Mouse (Mus musculus): ENCODE results near the gene Wdr53.
"Not testable (repeated sequence)": the region's sequence is repeated elsewhere in the genome, so short reads cannot be mapped to it uniquely, and the experiment has no call there.

The Wdr53 gene

DNA sequence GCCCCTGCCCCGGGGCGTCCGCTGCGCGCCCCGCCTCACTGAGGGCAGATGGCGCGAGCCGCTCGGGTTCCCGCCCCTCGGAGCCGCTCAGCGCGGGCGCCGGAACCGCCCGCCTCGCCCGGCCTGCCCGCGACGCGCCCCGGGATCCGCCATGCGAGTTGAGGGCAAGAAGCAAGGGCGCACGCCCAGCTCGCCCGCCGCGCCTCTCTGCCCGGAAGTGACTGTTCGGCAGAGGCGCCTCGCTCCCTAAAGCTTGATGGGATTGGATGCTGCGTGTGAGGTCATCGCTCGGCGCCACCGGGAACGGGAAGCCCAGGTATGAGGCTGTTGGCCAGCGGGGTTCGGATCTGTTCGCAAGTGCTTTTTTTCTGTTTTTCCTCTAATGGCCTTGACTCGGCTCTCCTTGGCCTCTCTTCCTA is at the start of gene Wdr53, which contains the start of gene Fbxo45:
Gene Wdr53, plus strand, starts transcription at position 276 of the 419 bp plus-strand sequence.
Gene Fbxo45, minus strand, starts transcription at position 207 of the 419 bp plus-strand sequence.
- peak; percentile 93 for DNase-seq (ENCODE audit: low spot score)

DNA sequence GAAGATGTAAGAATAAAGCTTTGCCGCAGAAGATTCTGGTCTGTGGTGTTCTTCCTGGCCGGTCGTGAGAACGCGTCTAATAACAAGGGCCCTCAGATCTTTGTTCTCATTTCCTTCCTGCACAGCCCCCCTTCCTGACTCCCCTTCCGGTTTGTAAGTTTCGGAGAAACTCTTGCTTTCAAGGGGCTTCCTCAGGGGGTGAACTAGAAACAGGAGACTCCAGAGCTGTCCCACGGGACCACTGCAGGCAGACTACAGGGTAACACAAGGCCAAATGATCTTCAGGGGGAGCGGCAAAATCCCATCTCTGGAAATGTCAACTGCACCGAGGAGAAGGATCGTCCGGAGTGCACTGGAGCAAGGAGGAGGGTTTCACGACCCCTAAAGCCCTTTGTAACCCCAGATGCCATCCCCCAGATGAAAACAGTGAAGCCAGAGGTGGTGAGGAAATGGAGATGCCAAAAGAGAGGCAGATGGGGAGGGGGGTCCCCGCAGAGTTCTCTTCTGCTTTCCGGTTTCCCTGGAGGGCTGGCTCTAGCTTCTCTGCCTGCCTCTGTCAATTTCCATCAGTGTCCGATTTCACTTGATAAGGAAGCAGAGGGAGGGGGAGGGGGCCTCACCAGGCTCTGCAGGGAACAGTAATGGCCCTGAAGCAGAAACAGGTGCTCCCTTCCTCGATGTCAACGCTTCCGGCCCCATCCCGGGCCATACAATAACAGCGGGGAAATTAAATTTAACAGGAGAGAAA is 46.6 kb upstream of the Wdr53 start:
- no peak for DNase-seq (ENCODE audit: low spot score)

DNA sequence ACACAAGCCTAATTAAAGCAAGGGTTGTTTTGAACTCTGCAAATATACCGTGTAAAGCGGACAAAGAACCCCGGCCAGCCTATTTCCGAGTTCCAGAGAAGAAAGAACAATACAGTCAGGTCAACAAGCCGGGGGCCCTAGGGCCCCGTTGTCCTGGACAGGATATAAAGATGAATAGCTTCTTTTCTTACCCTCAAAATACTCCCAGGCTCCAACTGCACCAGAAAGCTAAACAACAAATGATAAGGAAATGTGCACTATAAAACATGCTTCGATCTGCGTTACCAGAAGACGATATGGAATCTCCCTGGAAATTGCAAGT is 46.1 kb upstream of the Wdr53 start:
- no peak for DNase-seq (ENCODE audit: low spot score)

- no peak for DNase-seq (ENCODE audit: low spot score)
Measured at GRCm38 (mm10) chr16:32202681-32203080, 44.3 kb upstream of the Wdr53 start.

DNA sequence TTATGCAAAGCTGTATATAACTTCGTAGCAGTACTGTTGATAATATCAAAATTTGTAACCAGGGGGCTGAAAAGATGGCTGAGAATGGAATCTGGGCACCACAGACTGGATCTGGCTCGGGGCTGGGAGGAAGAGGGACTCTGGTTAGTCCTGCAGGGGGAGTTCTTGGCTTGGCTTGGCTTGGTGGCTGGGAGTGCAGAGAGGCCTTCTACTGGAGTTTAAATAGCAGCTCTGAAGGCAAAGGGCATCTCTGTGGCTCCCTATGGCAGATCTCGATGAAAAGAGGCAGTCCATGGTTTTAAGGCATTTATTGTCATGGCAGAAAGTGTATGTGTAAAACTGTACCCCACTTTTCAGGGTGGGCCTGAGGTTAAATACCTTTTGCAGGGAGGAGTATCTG is 42.1 kb upstream of the Wdr53 start:
- DNase-seq (ENCODE audit: low spot score) = no peak

GRCm38 (mm10) chr16:32214156-32214555 is 32.9 kb upstream of the Wdr53 start:
- DNase-seq (ENCODE audit: low spot score) = no peak

- DNase-seq (ENCODE audit: low spot score) = no peak
Measured at GRCm38 (mm10) chr16:32214804-32215576, 32.0 kb upstream of the Wdr53 start.

- DNase-seq (ENCODE audit: low spot score) = no peak
Measured at GRCm38 (mm10) chr16:32221803-32222202, 25.2 kb upstream of the Wdr53 start.

DNA sequence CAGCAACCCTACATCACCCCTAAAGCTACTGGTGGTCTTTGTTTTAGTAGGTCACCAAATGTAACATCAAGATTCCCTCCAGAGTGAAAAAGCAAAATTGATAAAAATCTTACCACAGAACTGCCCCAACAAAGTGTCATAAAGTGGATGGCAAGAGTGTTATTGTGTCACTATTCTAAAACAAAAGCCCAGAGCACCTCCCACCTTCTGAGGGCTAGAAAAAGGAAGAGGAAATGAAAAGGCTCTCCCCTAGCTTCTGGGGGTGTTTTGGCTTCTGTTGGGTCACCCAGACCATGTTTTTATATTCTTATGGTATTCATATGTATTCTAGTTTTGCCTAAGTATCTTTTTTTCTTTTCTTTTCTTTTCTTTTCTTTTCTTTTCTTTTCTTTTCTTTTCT is 24.6 kb upstream of the Wdr53 start:
- no peak for DNase-seq (ENCODE audit: low spot score)

GRCm38 (mm10) chr16:32232050-32232449 is 15.0 kb upstream of the Wdr53 start:
- not testable (repeated sequence) for DNase-seq (ENCODE audit: low spot score)

DNA sequence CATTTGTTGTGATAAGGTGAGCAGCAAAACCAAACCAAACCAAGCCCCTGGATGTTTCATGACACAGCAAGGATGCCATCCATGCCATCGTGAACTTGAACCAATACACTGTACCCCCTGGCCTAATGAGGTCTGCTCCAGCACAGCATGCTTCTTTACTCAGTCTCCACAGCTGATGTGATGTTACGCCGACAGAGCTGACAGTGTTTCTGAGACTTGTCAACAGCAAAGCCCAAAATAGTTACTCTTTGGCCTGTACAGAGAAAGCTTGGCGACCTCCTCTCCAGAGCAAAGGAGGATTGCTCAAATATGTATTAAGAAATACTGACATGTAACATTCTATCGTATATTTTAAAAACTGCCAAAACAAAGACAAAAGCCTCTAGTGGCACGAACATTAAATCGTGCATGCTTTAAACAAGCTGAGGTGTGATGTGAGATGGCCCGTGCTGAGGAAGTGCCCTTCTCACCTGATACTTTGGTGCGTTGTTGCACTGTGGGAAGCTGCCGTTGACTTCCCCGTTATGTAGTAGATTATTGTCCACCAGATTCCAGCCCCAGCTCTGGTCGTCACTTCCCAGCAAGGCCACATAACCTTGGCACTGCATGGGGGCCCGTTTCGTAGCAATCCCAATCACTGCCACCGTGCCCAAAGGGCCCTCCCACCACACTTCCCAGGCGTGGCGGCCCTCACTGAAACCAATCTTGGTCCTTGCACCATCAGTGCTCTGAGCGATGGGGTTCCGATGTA is 8.9 kb upstream of the Wdr53 start:
- no peak for DNase-seq (ENCODE audit: low spot score)

- no peak for DNase-seq (ENCODE audit: low spot score)
Measured at GRCm38 (mm10) chr16:32239428-32240312, 7.4 kb upstream of the Wdr53 start.

GRCm38 (mm10) chr16:32243901-32244300 is 3.1 kb upstream of the Wdr53 start:
- DNase-seq (ENCODE audit: low spot score) = no peak

DNA sequence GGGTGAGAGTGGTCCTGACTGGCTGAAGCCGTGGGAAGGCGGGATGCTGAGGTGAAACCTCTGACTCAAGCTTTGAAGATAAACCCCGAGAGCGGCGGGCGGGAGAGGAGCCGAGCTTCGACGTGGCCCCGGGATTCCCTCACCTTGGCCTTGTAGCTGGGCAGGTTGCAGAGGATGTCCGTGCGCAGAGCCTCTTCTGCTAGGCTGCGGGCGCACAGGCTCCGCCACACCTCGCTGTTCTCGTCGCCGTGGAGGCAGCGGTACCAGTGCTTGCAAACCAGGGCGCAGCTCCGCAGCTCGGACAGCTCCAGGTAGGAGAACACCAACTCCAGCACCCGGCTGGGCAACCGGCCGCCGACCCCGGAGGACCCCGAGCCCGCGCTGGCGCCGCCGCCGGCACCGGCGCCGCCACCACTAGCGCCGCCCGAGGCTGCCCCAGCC is 656 bp upstream of the Wdr53 start:
- DNase-seq (ENCODE audit: low spot score) = peak; percentile 19

GRCm38 (mm10) chr16:32264225-32264624 is 17.2 kb downstream of the Wdr53 start:
- DNase-seq (ENCODE audit: low spot score) = not testable (repeated sequence)

DNA sequence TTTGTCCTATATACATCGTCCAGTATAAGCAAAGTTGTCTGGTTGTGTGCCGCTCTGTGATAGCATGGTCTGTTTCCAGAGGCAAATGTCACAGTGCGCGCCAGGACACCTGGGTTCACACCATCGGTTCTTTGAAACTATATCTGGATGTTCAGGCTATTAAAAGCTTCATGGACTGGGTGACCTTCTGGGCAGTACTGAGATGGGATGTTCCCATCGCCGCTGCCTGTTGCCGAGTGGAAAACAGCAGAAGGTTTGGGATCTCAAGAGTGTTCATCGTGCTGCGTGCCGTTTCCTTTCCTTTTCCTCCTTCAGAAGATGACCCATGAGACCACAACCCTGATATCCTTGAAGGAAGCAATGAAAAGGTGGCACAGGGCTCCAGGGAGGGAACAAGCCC is 24.3 kb downstream of the Wdr53 start, which contains the start of gene Smco1:
Gene Smco1, plus strand, starts transcription at position 178 of the 400 bp plus-strand sequence.
- DNase-seq (ENCODE audit: low spot score) = no peak

DNA sequence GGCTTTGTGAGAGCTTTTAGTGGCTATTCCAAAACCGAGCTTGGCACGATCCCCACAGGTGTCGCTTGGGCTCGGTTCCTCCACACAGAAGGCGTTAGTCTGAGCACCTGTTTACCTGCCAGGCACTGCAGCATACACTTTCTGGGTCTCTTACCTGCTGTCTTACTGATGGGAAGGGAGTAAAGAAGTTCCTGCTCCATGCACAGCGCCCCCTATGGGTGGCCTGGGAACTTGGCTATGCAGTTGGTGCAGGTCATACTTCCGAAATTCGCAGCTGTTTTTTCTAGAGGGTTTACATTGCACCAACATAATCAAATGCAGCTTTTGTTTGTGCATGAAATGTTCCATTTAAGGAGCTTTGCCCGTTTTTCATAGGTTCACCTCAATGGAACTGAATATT is 26.3 kb downstream of the Wdr53 start:
- no peak for DNase-seq (ENCODE audit: low spot score)

GRCm38 (mm10) chr16:32275041-32275440 is 28.0 kb downstream of the Wdr53 start:
- DNase-seq (ENCODE audit: low spot score) = no peak

- DNase-seq (ENCODE audit: low spot score) = no peak
Measured at GRCm38 (mm10) chr16:32275830-32276229, 28.8 kb downstream of the Wdr53 start.

GRCm38 (mm10) chr16:32277308-32278256 is 30.6 kb downstream of the Wdr53 start, which contains the start of gene Rnf168:
Rnf168 (plus strand) TSS chr16:32277459.
- DNase-seq (ENCODE audit: low spot score) = peak; percentile 76

Measured in ovary, postnatal 14 days (tissue).